Comparison of ENCODE assay signal across 23 mouse cellular contexts in the genomic region with DNA sequence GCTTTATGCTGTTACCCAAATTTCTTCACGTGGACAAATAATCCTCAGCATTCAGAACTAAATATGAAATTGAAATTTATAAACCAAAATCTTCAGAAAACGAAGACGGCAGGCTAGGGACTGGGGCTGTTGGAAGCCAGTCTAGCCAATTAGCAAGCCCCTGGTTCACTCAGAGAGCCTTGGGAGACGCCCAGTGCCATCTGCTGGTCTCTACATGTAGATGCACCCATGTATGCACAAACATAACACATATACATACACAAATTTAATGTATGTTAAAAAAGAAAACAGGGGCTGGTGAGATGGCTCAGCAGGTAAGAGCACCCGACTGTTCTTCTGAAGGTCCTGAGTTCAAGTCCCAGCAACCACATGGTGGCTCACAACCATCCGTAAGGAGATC. TPM values are rescaled to one million over a fixed set of nuclear protein-coding genes. Genes with fewer than 3 reads are reported as not detected.
DNase-seq lines count a peak whose midpoint lies in the region; ATAC-seq and TF ChIP-seq lines count a peak whose summit lies in the region.
"Had no signal": no experiment of that assay in that cellular context is flagged by ENCODE, and none has a peak within 500 bp of the region (broad histone marks: within the 10 kb centered on the region; RNA-seq: fewer than 3 reads in every experiment).

No protein-coding gene starts in this region.

- TF ChIP-seq RAD21 in MEL (IDR thresholded peaks at IDR 0.05; ENCODE audit: low read depth, low read length) = no peak

- no peak overlapping the region for H3K27ac ChIP-seq in gastrocnemius, adult 2 months
- H3K27ac ChIP-seq in layer of hippocampus, adult 2 months = no peak overlapping the region
- no peak overlapping the region for H3K27ac ChIP-seq in MEL (ENCODE audit: control insufficient read depth, low read depth, low read length)
- H3K27ac ChIP-seq in stomach, postnatal 0 days (replicated peaks) = no peak overlapping the region
- H3K27ac ChIP-seq: forebrain, embryonic 12.5 days; heart, embryonic 13.5 days; hindbrain, embryonic 13.5 days; liver, embryonic 13.5 days; midbrain, embryonic 13.5 days; neural tube, embryonic 13.5 days had no signal

- H3K27me3 ChIP-seq in MEL (ENCODE audit: control insufficient read depth in 1 of 2, insufficient read depth in 2 of 2, low read length in 2 of 2) = no peaks in the 10 kb centered on the region
- no peaks in the 10 kb centered on the region for H3K27me3 ChIP-seq in stomach, postnatal 0 days (ENCODE audit: control insufficient read depth, insufficient read depth, low read length)
- H3K27me3 ChIP-seq: forebrain, embryonic 12.5 days; heart, embryonic 13.5 days; hindbrain, embryonic 13.5 days; liver, embryonic 13.5 days; midbrain, embryonic 13.5 days; neural tube, embryonic 13.5 days had no signal

- DNase-seq in gastrocnemius, adult 2 months = no peak
- no peak for DNase-seq in gastrocnemius, postnatal 4 days (ENCODE audit: low spot score in 2 of 2)
- no peak for DNase-seq in layer of hippocampus, adult 2 months (ENCODE audit: low spot score in 2 of 2)
- DNase-seq in layer of hippocampus, adult 18-20 months (ENCODE audit: low spot score in 2 of 2) = no peak
- peak; percentile 21 for DNase-seq in MEL (ENCODE audit: low read depth, low spot score)
- DNase-seq in stomach, postnatal 0 days (ENCODE audit: low spot score) = no peak
- DNase-seq in neural tube, embryonic 10.5 days (ENCODE audit: extremely low spot score, low spot score) = no peak
- DNase-seq in kidney, adult 11 months = no peak
- DNase-seq: adrenal gland, postnatal 36 days; cerebellum, adult 18-20 months; cerebellum, postnatal 14 days; kidney, adult 8-10 months; kidney, postnatal 4 days; liver, embryonic 13.5 days; lung, adult 2 months; lung, postnatal 36 days had no signal

- no peak for TF ChIP-seq EP300 in MEL (IDR thresholded peaks at IDR 0.05; ENCODE audit: low read depth in 1 of 2, low read length in 2 of 2)
- no peak for TF ChIP-seq EP300 in stomach, postnatal 0 days (optimal IDR thresholded peaks at IDR 0.05)

- peak; percentile 30 for TF ChIP-seq CTCF in gastrocnemius, adult 2 months (IDR thresholded peaks at IDR 0.05)
- peak; percentile 52 for TF ChIP-seq CTCF in layer of hippocampus, adult 2 months (conservative IDR thresholded peaks at IDR 0.05)
- TF ChIP-seq CTCF in MEL (IDR thresholded peaks at IDR 0.05 in 2 of 3, conservative IDR thresholded peaks at IDR 0.05 in 1 of 3; ENCODE audit: control insufficient read depth in 1 of 3, insufficient read depth in 1 of 3, low read depth in 2 of 3, low read length in 3 of 3, poor library complexity in 1 of 3, severe bottlenecking in 1 of 3) = peak in 2 of 3 experiments; percentile 20 to 33; a peak in 3 of 6 replicates
- TF ChIP-seq CTCF in stomach, postnatal 0 days (IDR thresholded peaks at IDR 0.05; ENCODE audit: low read depth) = peak; percentile 39

- no peaks in the 10 kb centered on the region for H3K9me3 ChIP-seq in MEL (replicated peaks; ENCODE audit: insufficient read depth, low read length)
- H3K9me3 ChIP-seq in stomach, postnatal 0 days (ENCODE audit: control insufficient read depth, low read length) = no peaks in the 10 kb centered on the region
- H3K9me3 ChIP-seq: forebrain, embryonic 12.5 days; heart, embryonic 13.5 days; hindbrain, embryonic 13.5 days; liver, embryonic 13.5 days; megakaryocyte, embryonic 14.5 days; midbrain, embryonic 13.5 days; neural tube, embryonic 13.5 days had no signal

- no peaks in the 10 kb centered on the region for H3K4me1 ChIP-seq in MEL (ENCODE audit: control insufficient read depth in 1 of 2, insufficient read depth in 2 of 2, low read length in 2 of 2)
- H3K4me1 ChIP-seq in stomach, postnatal 0 days (replicated peaks; ENCODE audit: control insufficient read depth, insufficient read depth) = no peaks in the 10 kb centered on the region
- H3K4me1 ChIP-seq: liver, embryonic 13.5 days; megakaryocyte, embryonic 14.5 days had no signal

- no peaks in the 10 kb centered on the region for H3K79me2 ChIP-seq in MEL (ENCODE audit: control insufficient read depth, insufficient read depth, low read length, poor library complexity)

- TF ChIP-seq POLR2A in MEL (IDR thresholded peaks at IDR 0.05; ENCODE audit: control insufficient read depth in 1 of 2, insufficient read depth in 1 of 2, low read depth in 1 of 2, low read length in 2 of 2, poor library complexity in 1 of 2) = no peak

- no peak overlapping the region for H3K9ac ChIP-seq in MEL (ENCODE audit: control insufficient read depth, low read depth, low read length, poor library complexity, severe bottlenecking)
- H3K9ac ChIP-seq in stomach, postnatal 0 days (ENCODE audit: low read length) = no peak overlapping the region
- H3K9ac ChIP-seq: forebrain, embryonic 12.5 days; heart, embryonic 13.5 days; hindbrain, embryonic 13.5 days; liver, embryonic 13.5 days; midbrain, embryonic 13.5 days; neural tube, embryonic 13.5 days had no signal

- no peak overlapping the region for H3K4me3 ChIP-seq in gastrocnemius, adult 2 months
- H3K4me3 ChIP-seq in layer of hippocampus, adult 2 months = no peak overlapping the region
- H3K4me3 ChIP-seq in MEL (ENCODE audit: control insufficient read depth in 1 of 2, insufficient read depth in 1 of 2, low read depth in 2 of 2, low read length in 2 of 2) = no peak overlapping the region
- no peak overlapping the region for H3K4me3 ChIP-seq in stomach, postnatal 0 days (ENCODE audit: low read depth, low read length)
- H3K4me3 ChIP-seq: forebrain, embryonic 12.5 days; heart, embryonic 13.5 days; hindbrain, embryonic 13.5 days; left cerebral cortex, adult 2 months; liver, embryonic 13.5 days; megakaryocyte, embryonic 14.5 days; midbrain, embryonic 13.5 days; neural tube, embryonic 13.5 days had no signal

- no peak for ATAC-seq in stomach, postnatal 0 days (ENCODE audit: low FRiP score, low TSS enrichment)
- ATAC-seq: midbrain, embryonic 13.5 days had no signal

- intact Hi-C loops in gastrocnemius, adult 2 months (cut with DNase I) = no loop called here

- no peaks in the 10 kb centered on the region; a peak in 1 of 4 replicates for H3K36me3 ChIP-seq in MEL (ENCODE audit: control insufficient read depth in 1 of 2, insufficient read depth in 2 of 2, low read length in 2 of 2)
- no peaks in the 10 kb centered on the region for H3K36me3 ChIP-seq in stomach, postnatal 0 days (ENCODE audit: control insufficient read depth, insufficient read depth, low read length)

- 92% methylated on average over 6 of the region's 6 CpGs for WGBS in stomach, postnatal 0 days

- H3K4me2 ChIP-seq in stomach, postnatal 0 days (replicated peaks; ENCODE audit: low read depth) = no peak overlapping the region
- H3K4me2 ChIP-seq: forebrain, embryonic 12.5 days; heart, embryonic 13.5 days; hindbrain, embryonic 13.5 days; liver, embryonic 13.5 days; midbrain, embryonic 13.5 days; neural tube, embryonic 13.5 days had no signal

TF ChIP-seq in MEL, 35 proteins besides CTCF, POLR2A, EP300 and RAD21:
- no peak for TF ChIP-seq CHD1 (IDR thresholded peaks at IDR 0.05; ENCODE audit: low read depth, low read length)
- 0 out of 2 replicates have a peak, but pooled peaks have one; percentile 17 for TF ChIP-seq SMC3 (IDR thresholded peaks at IDR 0.05; ENCODE audit: low read depth, low read length)
- TF ChIP-seq MAX (IDR thresholded peaks at IDR 0.05; ENCODE audit: low read length) = no peak

RNA-seq across cellular contexts. Expression of a gene that starts 56.5 kb away (rescaled TPM):
- 10 to 100 TPM; 49.4 to 54.1 TPM for total RNA-seq in gastrocnemius, adult 2 months (2021)
- 100 to 1,000 TPM in 1 of 2 experiments, 10 to 100 TPM in 1; 99.6 to 112 TPM for total RNA-seq in gastrocnemius, postnatal 4 days (2021)
- 10 to 100 TPM; 36.5 to 42.2 TPM for total RNA-seq in layer of hippocampus, adult 2 months (2021)
- total RNA-seq in layer of hippocampus, adult 18-20 months (2021) = 10 to 100 TPM; 35.9 to 38.5 TPM
- total RNA-seq in MEL (2012; rRNA removed) = 3.1 and 3.6 TPM in 2 replicates
- polyA plus RNA-seq in MEL (2012; ENCODE audit: insufficient read depth in 1 of 2, insufficient read length in 2 of 2, low read depth in 1 of 2, low replicate concordance in 2 of 2, missing spikeins in 1 of 2) = 1 to 10 TPM in 1 of 2 experiments, not detected in 1; 3.1 TPM
- 27.0 and 29.0 TPM in 2 replicates for polyA plus RNA-seq in stomach, postnatal 0 days (2015; fragmentation: Nextera tagmentation; extraction: Ambion mirVana)
